Mouse (Mus musculus) induced T-regulatory cell, adult 2 months (primary cell): ENCODE data around the gene Arl6ip6.

Experiments used
- DNase-seq: peaks from one replicate; pipeline ENCODE4 v3.0.0-alpha.2; 2012; ENCODE audit warnings: low read depth

Arl6ip6 gene

GRCm38 (mm10) chr2:53191523-53192220 is at the start of gene Arl6ip6:
Gene Arl6ip6, plus strand, starts transcription at chr2:53191726.
- DNase-seq: peak; percentile 97

DNA sequence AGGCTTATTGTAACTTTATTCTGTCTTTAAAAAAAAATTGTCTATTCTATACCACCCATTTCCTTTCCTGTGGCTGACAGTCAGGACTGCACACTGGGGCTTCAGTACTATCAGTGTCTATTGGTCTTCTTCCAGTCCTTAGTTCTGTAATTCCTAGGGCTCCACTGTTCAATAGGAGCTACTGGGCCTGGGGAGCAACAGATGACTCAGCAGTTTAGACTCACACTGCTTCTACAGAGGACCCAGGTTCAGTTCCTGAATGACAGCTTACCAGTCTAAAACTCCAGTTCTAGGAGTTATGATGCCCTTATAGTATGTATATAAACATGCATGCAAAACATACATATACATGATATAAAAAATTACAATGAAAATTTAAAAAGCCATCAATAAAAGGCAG is 44.7 kb upstream of the Arl6ip6 start:
- no peak for DNase-seq

GRCm38 (mm10) chr2:53173966-53174365 is 17.6 kb upstream of the Arl6ip6 start:
- no peak for DNase-seq

DNA sequence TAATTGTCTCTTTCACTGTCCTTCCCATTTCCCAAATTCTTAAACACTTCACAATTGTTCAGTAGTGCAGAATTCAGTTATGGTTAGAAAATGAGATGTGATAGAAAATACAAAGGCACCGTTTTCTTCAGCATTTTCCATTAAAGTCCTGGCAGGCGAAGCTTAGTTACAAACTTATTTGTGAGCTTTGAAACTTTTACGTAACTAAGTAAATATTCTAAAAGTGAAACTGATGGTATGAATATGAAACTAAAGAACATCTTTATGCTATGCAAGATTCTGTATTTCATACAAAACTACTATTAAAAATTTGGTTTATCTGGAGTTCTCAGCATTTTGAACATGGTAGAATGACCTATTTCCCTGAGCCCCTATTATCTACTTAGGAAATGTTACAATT is 12.6 kb upstream of the Arl6ip6 start:
- DNase-seq: peak; percentile 37

GRCm38 (mm10) chr2:53179876-53180275 is 11.7 kb upstream of the Arl6ip6 start:
- no peak for DNase-seq

DNA sequence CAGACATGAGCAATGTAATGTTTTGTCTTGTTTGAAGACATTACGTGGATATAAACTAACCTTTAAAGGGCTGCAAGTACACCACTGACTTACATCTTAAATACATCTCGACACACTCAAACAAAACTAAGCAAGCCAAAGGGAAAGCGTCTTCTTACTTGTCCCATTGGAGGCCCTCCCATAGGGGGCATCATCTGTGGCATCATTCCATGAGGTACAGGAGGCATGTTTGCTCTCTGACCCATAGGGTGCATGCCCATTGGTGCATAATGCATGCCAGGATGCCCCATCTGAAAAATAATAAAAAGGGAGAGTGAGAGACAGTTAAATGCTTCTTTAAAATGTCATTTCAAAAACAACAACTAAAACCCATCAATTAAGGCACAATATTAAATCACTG is 1.7 kb upstream of the Arl6ip6 start:
- peak; percentile 47 for DNase-seq

GRCm38 (mm10) chr2:53190684-53191511 is 628 bp upstream of the Arl6ip6 start, which contains the start of gene Prpf40a:
Gene Prpf40a, minus strand, starts transcription at chr2:53191284.
- DNase-seq: peak; percentile 99

DNA sequence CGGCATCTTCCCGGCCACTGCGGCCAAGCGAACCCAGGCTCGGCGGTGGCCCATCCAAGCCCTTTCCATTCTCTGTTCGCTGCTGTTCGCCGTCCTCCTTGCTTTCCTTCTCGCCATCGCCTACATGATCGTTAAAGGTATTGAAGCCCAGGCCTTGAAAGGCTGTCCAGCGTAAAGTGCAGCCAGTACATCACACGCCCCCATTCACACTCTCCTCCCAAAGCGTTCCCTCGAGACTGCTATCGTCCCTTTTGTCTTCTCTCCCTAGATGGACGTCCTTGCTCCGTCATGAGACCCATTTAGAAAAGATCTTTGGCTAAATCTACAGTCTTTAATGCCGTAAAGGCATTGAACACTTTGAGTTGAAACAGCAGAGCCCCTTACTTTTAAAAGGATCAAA is 860 bp downstream of the Arl6ip6 start:
- DNase-seq: no peak

DNA sequence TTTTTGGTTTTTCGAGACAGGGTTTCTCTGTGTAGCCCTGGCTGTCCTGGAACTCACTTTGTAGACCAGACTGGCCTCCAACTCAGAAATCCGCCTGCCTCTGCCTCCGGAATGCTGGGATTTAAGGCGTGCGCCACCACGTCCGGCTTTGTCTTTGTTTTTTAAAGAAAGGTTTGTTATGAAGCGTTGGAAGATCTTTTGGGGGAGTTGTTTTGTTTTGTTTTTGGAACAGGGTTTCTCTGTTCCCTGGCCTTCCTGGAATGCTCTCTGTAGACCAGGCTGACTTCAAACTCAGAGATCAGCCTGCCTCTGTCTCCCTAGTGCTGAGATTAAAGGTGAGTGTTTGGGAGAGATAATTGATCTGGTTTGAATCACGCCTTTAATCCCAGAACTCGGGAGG is 4.9 kb downstream of the Arl6ip6 start:
- no peak for DNase-seq

GRCm38 (mm10) chr2:53199203-53199602 is 7.7 kb downstream of the Arl6ip6 start:
- no peak for DNase-seq

- DNase-seq: no peak
Measured at GRCm38 (mm10) chr2:53200164-53200885, 8.8 kb downstream of the Arl6ip6 start.

GRCm38 (mm10) chr2:53204373-53205274 is 13.1 kb downstream of the Arl6ip6 start:
- peak; percentile 69 for DNase-seq

DNA sequence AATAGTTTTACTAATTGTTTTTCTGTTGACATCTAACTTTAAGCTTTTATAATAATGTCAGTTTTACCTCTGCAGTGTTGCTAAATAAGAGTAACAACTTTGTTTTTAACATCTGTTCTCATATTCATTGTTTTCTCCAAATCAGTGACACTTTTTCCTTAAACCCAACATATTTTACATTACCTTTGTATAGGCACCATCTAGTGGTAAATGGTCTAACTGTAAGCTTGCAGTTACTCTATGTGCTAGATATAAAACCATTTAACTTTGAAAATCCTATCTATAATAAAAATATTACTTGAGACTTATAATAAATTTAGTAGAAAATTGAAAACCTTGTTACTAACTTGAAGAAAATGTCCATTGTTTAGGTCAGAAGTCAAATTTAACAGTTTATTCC is 15.2 kb downstream of the Arl6ip6 start:
- no peak for DNase-seq

- no peak for DNase-seq
Measured at GRCm38 (mm10) chr2:53213493-53213892, 22.0 kb downstream of the Arl6ip6 start.

GRCm38 (mm10) chr2:53222242-53222641 is 30.7 kb downstream of the Arl6ip6 start:
- no peak for DNase-seq

GRCm38 (mm10) chr2:53256982-53257381 is 65.5 kb downstream of the Arl6ip6 start:
- DNase-seq: no peak
